Mouse (Mus musculus): Measurements from ENCODE around the gene Cdiptos. TPM values are rescaled to one million over a fixed set of nuclear protein-coding genes. Genes with fewer than 3 reads are reported as not detected.

The Cdiptos gene
- polyA plus RNA-seq, 1 experiment from 2014 or later, result 1.2 TPM

DNA sequence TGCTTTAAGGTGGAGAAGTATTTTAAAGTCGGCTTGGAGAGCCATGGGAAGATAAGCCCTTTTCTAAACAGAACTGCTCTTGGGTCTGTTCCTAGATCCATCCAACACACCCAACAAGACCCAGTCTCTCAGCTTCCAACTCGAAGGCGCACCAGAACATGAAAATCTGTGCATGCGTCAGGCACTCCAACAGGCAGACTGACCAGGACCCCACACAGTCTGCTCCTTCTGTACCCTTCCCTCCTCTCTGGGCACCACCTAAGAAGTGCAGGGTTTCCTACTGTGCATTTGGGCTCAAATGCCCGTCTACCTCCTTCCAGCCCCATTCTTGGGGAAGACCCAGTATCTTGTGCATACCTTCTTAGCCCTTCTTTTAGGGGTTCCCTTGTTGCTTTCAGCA is 44.6 kb upstream of the Cdiptos start:
- no peaks in the 10 kb centered on the region for H3K9me3 ChIP-seq (replicated peaks; ENCODE audit: control insufficient read depth, low read length)
- peak overlapping the region; percentile 58 for H3K4me3 ChIP-seq (ENCODE audit: low read length)
- H3K27ac ChIP-seq (ENCODE audit: low read length), result peak overlapping the region; percentile 65
- H3K36me3 ChIP-seq (ENCODE audit: control insufficient read depth, insufficient read depth), result peaks cover 21% of the 10 kb centered on the region
- peaks cover 56% of the 10 kb centered on the region for H3K4me1 ChIP-seq (ENCODE audit: control insufficient read depth, insufficient read depth, low read length)
- peak overlapping the region; percentile 79 for H3K9ac ChIP-seq (ENCODE audit: low read length)
- H3K27me3 ChIP-seq (ENCODE audit: control insufficient read depth, insufficient read depth, low read length), result no peaks in the 10 kb centered on the region
- peak overlapping the region; percentile 93 for H3K4me2 ChIP-seq (ENCODE audit: low read depth, low read length)
- 40% methylated on average over 5 of the region's 5 CpGs for WGBS
- no peak for ATAC-seq (replicated peaks; ENCODE audit: extremely low read depth, insufficient read depth, low FRiP score)

- Histone ChIP-seq H3K27me3 (ENCODE audit: control insufficient read depth, insufficient read depth, low read length) (no peaks in the 10 kb centered on the region), H3K4me3 (ENCODE audit: low read length) (peak overlapping the region; percentile 58), H3K27ac (ENCODE audit: low read length) (peak overlapping the region; percentile 65), H3K4me2 (ENCODE audit: low read depth, low read length) (peak overlapping the region; percentile 93), H3K9ac (ENCODE audit: low read length) (peak overlapping the region; percentile 79), H3K9me3 (replicated peaks; ENCODE audit: control insufficient read depth, low read length) (no peaks in the 10 kb centered on the region), H3K36me3 (ENCODE audit: control insufficient read depth, insufficient read depth) (peaks cover 25% of the 10 kb centered on the region), H3K4me1 (ENCODE audit: control insufficient read depth, insufficient read depth, low read length) (peaks cover 60% of the 10 kb centered on the region)
- WGBS, result 70% methylated on average over 3 of the region's 3 CpGs
- no peak for ATAC-seq (replicated peaks; ENCODE audit: extremely low read depth, insufficient read depth, low FRiP score)
Measured at GRCm38 (mm10) chr7:127020031-127020430, 44.1 kb upstream of the Cdiptos start.

DNA sequence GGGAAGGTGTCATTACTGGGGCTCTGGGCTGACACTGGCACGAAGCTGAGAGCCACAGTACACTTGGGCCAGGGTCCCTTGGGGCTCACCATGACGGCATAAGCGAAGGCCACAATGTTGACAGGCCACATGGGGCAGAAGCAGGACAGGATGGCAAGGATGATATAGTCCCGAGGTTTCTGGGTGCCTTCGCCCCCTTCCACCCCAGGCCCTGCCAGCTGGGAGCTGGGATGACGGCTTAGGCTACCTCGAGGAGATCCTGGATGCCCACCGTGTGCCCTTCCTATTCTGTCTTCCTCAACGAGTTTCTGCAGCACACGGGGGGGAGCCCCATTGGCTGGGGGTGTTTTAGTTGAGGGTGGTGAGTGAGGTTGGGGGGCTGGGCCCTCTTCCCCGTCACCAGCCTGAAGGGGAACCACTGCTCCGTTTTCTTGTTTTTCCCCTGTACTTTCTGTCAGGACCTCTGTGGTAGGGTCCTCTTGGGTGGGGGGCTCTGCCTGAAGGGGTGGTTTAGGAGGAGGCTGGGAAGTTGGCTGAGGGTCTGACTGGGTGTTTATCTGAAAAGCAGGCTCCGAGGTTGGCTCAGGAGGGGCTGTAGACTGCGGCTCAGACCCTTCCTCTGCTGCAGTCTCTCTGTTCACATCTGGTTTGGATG is 43.5 kb upstream of the Cdiptos start:
- Histone ChIP-seq H3K27me3 (ENCODE audit: control insufficient read depth, insufficient read depth, low read length) (no peaks in the 10 kb centered on the region), H3K36me3 (ENCODE audit: control insufficient read depth, insufficient read depth) (peaks cover 25% of the 10 kb centered on the region), H3K27ac (ENCODE audit: low read length) (no peak overlapping the region), H3K4me3 (ENCODE audit: low read length) (no peak overlapping the region), H3K9me3 (replicated peaks; ENCODE audit: control insufficient read depth, low read length) (no peaks in the 10 kb centered on the region), H3K4me1 (ENCODE audit: control insufficient read depth, insufficient read depth, low read length) (peaks cover 62% of the 10 kb centered on the region), H3K9ac (ENCODE audit: low read length) (peak overlapping the region; percentile 12; the same call in 1 of the 2 replicates), H3K4me2 (ENCODE audit: low read depth, low read length) (no peak overlapping the region)
- ATAC-seq (replicated peaks; ENCODE audit: extremely low read depth, insufficient read depth, low FRiP score), result no peak
- 73% methylated on average over 14 of the region's 14 CpGs for WGBS

- no peak for ATAC-seq (replicated peaks; ENCODE audit: extremely low read depth, insufficient read depth, low FRiP score)
Measured at GRCm38 (mm10) chr7:127018416-127019305, 42.8 kb upstream of the Cdiptos start.

DNA sequence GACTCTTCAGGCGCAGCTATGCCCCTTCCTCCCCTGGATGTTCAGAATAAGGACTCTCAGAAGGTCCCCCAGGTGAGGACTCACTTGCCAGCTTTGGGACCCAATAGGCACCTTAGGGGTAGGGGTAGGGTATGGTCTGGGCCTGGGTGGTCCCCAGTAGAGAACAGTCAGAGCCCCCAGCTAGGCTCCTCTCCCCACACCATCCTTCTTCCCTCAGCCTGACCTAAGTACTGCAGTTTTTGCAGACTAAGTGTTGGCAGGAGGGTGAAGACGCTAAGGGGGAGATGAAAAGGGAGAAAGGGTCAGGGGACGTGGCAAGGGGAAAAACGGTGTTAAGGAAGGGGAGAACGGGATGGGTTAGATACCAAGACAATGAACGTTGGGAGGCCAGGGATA is 42.0 kb upstream of the Cdiptos start:
- Histone ChIP-seq H3K4me3 (ENCODE audit: low read length) (no peak overlapping the region), H3K27ac (ENCODE audit: low read length) (peak overlapping the region; percentile 99), H3K4me2 (ENCODE audit: low read depth, low read length) (no peak overlapping the region), H3K9ac (ENCODE audit: low read length) (peak overlapping the region; percentile 46; the same call in 1 of the 2 replicates), H3K4me1 (ENCODE audit: control insufficient read depth, insufficient read depth, low read length) (peaks cover 58% of the 10 kb centered on the region), H3K9me3 (replicated peaks; ENCODE audit: control insufficient read depth, low read length) (no peaks in the 10 kb centered on the region), H3K36me3 (ENCODE audit: control insufficient read depth, insufficient read depth) (peaks cover 20% of the 10 kb centered on the region), H3K27me3 (ENCODE audit: control insufficient read depth, insufficient read depth, low read length) (no peaks in the 10 kb centered on the region)
- ATAC-seq (replicated peaks; ENCODE audit: extremely low read depth, insufficient read depth, low FRiP score), result no peak
- WGBS, result 42% methylated on average over 6 of the region's 6 CpGs

More at GRCm38 (mm10) chr7:127018416-127019305, 42.8 kb upstream of the Cdiptos start:
- Histone ChIP-seq H3K4me3 (ENCODE audit: low read length) (no peak overlapping the region), H3K27me3 (ENCODE audit: control insufficient read depth, insufficient read depth, low read length) (no peaks in the 10 kb centered on the region), H3K27ac (ENCODE audit: low read length) (peak overlapping the region; percentile 99; the same call in 1 of the 2 replicates), H3K9ac (ENCODE audit: low read length) (peak overlapping the region; percentile 26; the same call in 1 of the 2 replicates), H3K36me3 (ENCODE audit: control insufficient read depth, insufficient read depth) (peaks cover 21% of the 10 kb centered on the region), H3K4me1 (ENCODE audit: control insufficient read depth, insufficient read depth, low read length) (peaks cover 60% of the 10 kb centered on the region), H3K4me2 (ENCODE audit: low read depth, low read length) (no peak overlapping the region), H3K9me3 (replicated peaks; ENCODE audit: control insufficient read depth, low read length) (no peaks in the 10 kb centered on the region)
- WGBS, result 73% methylated on average over 15 of the region's 15 CpGs

DNA sequence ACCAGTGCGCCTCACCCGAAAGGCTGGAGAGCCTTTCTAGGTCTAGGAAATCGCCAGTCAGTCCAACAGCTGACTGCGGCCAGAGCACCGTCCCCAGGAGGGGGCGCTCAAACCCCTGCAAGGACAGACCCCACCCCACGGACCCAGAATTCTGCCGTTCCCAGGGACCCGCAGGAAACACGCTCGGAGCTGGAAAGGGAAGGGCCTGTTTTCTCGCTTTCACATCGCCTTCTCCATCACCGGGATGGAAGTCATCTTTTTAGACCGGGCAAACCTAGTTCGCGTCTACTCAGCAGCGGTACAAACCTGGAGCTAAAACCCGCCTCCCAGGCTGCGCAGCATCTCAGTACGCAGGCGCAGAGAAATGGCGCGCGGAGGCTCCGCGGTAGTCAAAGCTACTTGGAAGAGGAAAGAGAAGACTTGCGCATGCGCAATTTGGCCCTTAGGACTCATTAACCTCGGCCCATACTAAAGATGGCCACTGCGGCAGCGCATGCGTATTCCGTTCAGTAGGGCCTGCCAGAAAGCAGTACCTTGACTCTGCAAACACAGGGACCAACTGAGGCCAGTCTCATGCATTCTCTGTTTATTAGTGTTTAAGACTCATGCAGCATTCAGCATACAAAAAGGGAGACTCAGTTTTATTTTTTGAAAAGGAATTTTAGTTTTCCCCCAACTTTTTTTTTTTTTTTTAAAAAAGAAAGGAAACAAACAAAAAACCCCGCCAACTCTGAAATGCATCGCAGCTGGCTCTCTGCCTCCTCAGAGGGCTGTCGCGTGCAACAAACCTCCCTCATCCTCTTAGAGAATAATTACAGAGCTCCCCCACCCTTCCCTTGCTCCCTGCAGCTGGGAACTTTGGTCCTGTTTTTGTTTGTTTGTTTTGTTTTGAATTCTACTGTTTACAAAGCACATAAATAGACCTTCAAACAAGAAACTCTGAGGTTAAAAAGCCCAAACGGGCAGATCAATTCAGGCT is 41.4 kb upstream of the Cdiptos start, which contains the start of gene Pagr1a:
Pagr1a (minus strand) TSS at position 382 of the 979 bp plus-strand sequence.
- H3K4me2 ChIP-seq (ENCODE audit: low read depth, low read length), result peak within 1 kb of the TSS; percentile 83
- H3K9me3 ChIP-seq (replicated peaks; ENCODE audit: control insufficient read depth, low read length), result no peaks in the 10 kb centered on the region
- no peaks in the 10 kb centered on the region for H3K27me3 ChIP-seq (ENCODE audit: control insufficient read depth, insufficient read depth, low read length)
- peak within 1 kb of the TSS; percentile 99 for H3K27ac ChIP-seq (ENCODE audit: low read length)
- ATAC-seq (replicated peaks; ENCODE audit: extremely low read depth, insufficient read depth, low FRiP score), result peak; percentile 84
- H3K4me3 ChIP-seq (ENCODE audit: low read length), result peak within 1 kb of the TSS; percentile 89
- H3K4me1 ChIP-seq (ENCODE audit: control insufficient read depth, insufficient read depth, low read length), result peaks cover 54% of the 10 kb centered on the region
- 3% methylated on average over 39 of the region's 39 CpGs for WGBS
- peaks cover 13% of the 10 kb centered on the region; the same call in 1 of the 2 replicates for H3K36me3 ChIP-seq (ENCODE audit: control insufficient read depth, insufficient read depth)
- peak within 1 kb of the TSS; percentile 96 for H3K9ac ChIP-seq (ENCODE audit: low read length)

GRCm38 (mm10) chr7:127016486-127016938 is 40.6 kb upstream of the Cdiptos start:
- Histone ChIP-seq H3K9ac (ENCODE audit: low read length) (peak overlapping the region; percentile 96), H3K27me3 (ENCODE audit: control insufficient read depth, insufficient read depth, low read length) (no peaks in the 10 kb centered on the region), H3K4me2 (ENCODE audit: low read depth, low read length) (peak overlapping the region; percentile 83), H3K4me3 (ENCODE audit: low read length) (peak overlapping the region; percentile 89), H3K4me1 (ENCODE audit: control insufficient read depth, insufficient read depth, low read length) (peaks cover 46% of the 10 kb centered on the region), H3K36me3 (ENCODE audit: control insufficient read depth, insufficient read depth) (peaks cover 11% of the 10 kb centered on the region; the same call in 1 of the 2 replicates), H3K27ac (ENCODE audit: low read length) (peak overlapping the region; percentile 99), H3K9me3 (replicated peaks; ENCODE audit: control insufficient read depth, low read length) (no peaks in the 10 kb centered on the region)
- WGBS, result under 1% methylated on average over 22 of the region's 22 CpGs
- ATAC-seq (replicated peaks; ENCODE audit: extremely low read depth, insufficient read depth, low FRiP score), result peak; percentile 49

GRCm38 (mm10) chr7:127016481-127016485 is 40.4 kb upstream of the Cdiptos start, which contains the start of gene Pagr1b:
Gene Pagr1b, minus strand, starts transcription at chr7:127016484.
- Histone ChIP-seq H3K27ac (ENCODE audit: low read length) (peak within 1 kb of the TSS; percentile 99), H3K4me3 (ENCODE audit: low read length) (peak within 1 kb of the TSS; percentile 89), H3K36me3 (ENCODE audit: control insufficient read depth, insufficient read depth) (peaks cover 11% of the 10 kb centered on the region; the same call in 1 of the 2 replicates), H3K9me3 (replicated peaks; ENCODE audit: control insufficient read depth, low read length) (no peaks in the 10 kb centered on the region), H3K27me3 (ENCODE audit: control insufficient read depth, insufficient read depth, low read length) (no peaks in the 10 kb centered on the region), H3K4me1 (ENCODE audit: control insufficient read depth, insufficient read depth, low read length) (peaks cover 44% of the 10 kb centered on the region), H3K4me2 (ENCODE audit: low read depth, low read length) (peak within 1 kb of the TSS; percentile 83), H3K9ac (ENCODE audit: low read length) (peak within 1 kb of the TSS; percentile 96)
- no peak for ATAC-seq (replicated peaks; ENCODE audit: extremely low read depth, insufficient read depth, low FRiP score)

All from heart, embryonic 16.5 days (tissue).